Mouse (Mus musculus): Measurements from ENCODE around the gene Tle4.

DNA sequence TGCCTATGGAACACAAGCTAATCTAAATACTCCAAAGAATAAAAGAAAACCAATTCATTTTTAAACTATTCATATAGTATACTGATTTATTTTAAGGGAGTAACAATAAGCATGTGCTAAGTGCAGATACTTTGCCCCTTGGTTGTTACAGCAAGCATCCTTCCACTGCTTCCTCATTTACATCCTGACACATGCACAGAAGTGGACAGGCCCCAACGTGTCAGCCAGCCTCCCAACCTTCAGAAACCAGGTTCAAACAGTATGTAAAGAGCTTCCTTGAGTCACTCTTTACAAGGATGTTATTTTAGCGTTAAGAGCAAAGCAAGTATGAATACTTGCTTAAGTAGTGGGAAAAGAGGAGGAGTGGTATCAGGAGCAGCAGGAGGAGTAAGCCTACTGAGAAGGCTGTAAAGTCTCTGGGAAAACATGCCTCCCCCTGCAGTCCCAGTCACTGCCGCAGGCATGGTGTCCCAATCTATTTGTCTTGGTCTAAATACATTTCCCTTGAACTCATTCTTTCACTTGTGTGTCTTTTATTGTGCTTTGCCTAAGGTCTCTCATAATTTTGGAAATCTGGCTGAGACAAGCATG is 97.9 kb downstream of the Tle4 start:
- TF ChIP-seq POLR2A (IDR thresholded peaks at IDR 0.05; ENCODE audit: insufficient read depth, low read depth, low read length) (no peak), CTCF (IDR thresholded peaks at IDR 0.05) (no peak)

Measured in heart, adult 2 months (tissue).